Mouse (Mus musculus) ovary, postnatal 36 days (tissue): Measurements from ENCODE around the gene Wwox.
A peak's percentile ranks its signal among the peaks of the same experiment; 100 is the strongest.

Experiments used
- DNase-seq: peaks from one replicate; pipeline ENCODE4 v3.0.0; 2022; ENCODE audit warnings: low spot score, mixed read lengths

Wwox gene

GRCm38 (mm10) chr8:114964206-114964605 lies 524.8 kb downstream of the Wwox start:
- no peak for DNase-seq

- DNase-seq, result no peak
Observed at GRCm38 (mm10) chr8:114968842-114969241, 529.4 kb downstream of the Wwox start.

GRCm38 (mm10) chr8:114971378-114971777 lies 531.9 kb downstream of the Wwox start:
- peak; percentile 72 for DNase-seq

GRCm38 (mm10) chr8:114973002-114973461 lies 533.6 kb downstream of the Wwox start:
- no peak for DNase-seq

GRCm38 (mm10) chr8:114974336-114974950 lies 535.0 kb downstream of the Wwox start:
- no peak for DNase-seq

- no peak for DNase-seq
Observed at GRCm38 (mm10) chr8:114977746-114978145, 538.3 kb downstream of the Wwox start.

GRCm38 (mm10) chr8:114978206-114978960 lies 538.9 kb downstream of the Wwox start:
- no peak for DNase-seq

- no peak for DNase-seq
Observed at GRCm38 (mm10) chr8:114979671-114980070, 540.2 kb downstream of the Wwox start.

- DNase-seq, result no peak
Observed at GRCm38 (mm10) chr8:114982762-114983161, 543.3 kb downstream of the Wwox start.

- no peak for DNase-seq
Observed at GRCm38 (mm10) chr8:114984500-114984899, 545.0 kb downstream of the Wwox start.

- DNase-seq, result no peak
Observed at GRCm38 (mm10) chr8:114985996-114986395, 546.5 kb downstream of the Wwox start.

- no peak for DNase-seq
Observed at GRCm38 (mm10) chr8:114986971-114987370, 547.5 kb downstream of the Wwox start.

GRCm38 (mm10) chr8:114990865-114991613 lies 551.6 kb downstream of the Wwox start:
- no peak for DNase-seq

- no peak for DNase-seq
Observed at GRCm38 (mm10) chr8:115000736-115001135, 561.3 kb downstream of the Wwox start.

GRCm38 (mm10) chr8:115005021-115005420 lies 565.6 kb downstream of the Wwox start:
- DNase-seq, result no peak

GRCm38 (mm10) chr8:115006561-115006960 lies 567.1 kb downstream of the Wwox start:
- DNase-seq, result peak; percentile 64

- DNase-seq, result no peak
Observed at GRCm38 (mm10) chr8:115007280-115007679, 567.8 kb downstream of the Wwox start.

GRCm38 (mm10) chr8:115008624-115009620 lies 569.5 kb downstream of the Wwox start:
- DNase-seq, result no peak

GRCm38 (mm10) chr8:115009897-115010768 lies 570.7 kb downstream of the Wwox start:
- no peak for DNase-seq

GRCm38 (mm10) chr8:115010769-115011073 lies 571.3 kb downstream of the Wwox start:
- no peak for DNase-seq

GRCm38 (mm10) chr8:115019661-115020060 lies 580.2 kb downstream of the Wwox start:
- no peak for DNase-seq
